Mouse (Mus musculus): ENCODE data around the gene Slc48a1. TPM values are rescaled to one million over a fixed set of nuclear protein-coding genes. Genes with fewer than 3 reads are reported as not detected.

The Slc48a1 gene
- polyA plus RNA-seq, 1 experiment from 2014 or later, result 66.0 TPM

DNA sequence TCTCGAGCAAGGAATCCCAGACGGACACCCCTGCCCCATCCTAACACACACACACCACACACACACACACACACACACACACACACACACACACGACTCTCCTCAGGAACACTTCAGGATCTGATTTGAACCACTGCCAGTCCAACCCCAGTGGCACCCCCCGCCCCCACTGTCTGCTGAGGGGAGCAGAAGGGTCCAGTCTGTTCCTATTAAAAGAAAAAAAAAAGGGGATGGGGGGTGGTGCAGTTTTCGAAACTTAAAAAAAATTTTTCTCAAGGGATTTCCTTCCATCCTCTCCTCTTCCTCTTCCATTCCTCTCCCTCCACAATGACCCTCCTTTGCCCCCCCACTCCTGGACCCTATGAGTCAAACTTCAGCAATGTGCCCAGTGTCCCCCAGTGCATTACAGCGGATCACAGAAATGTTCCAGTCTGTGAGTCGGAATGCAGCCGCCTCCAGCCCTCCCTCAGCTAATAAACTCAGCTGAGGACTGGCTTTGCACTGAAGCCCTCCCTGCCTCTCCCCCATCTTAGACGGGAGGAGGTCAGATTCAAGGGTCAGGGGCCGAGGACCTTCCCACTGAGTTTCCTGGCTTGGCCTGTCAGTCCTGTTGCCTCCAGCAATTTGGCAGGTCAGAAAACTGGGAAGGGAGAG, 53.8 kb downstream of the Slc48a1 start:
- no peak; the same call in 1 of the 2 replicates for ATAC-seq (ENCODE audit: low read depth)
- H3K4me1 ChIP-seq (replicated peaks), result peaks cover 52% of the 10 kb centered on the region
- peak overlapping the region; percentile 83 for H3K4me3 ChIP-seq
- no peaks in the 10 kb centered on the region for H3K36me3 ChIP-seq
- H3K27me3 ChIP-seq, result no peaks in the 10 kb centered on the region; the same call in 1 of the 2 replicates
- peak overlapping the region; percentile 93 for H3K27ac ChIP-seq (replicated peaks)
- H3K9me3 ChIP-seq, result no peaks in the 10 kb centered on the region
- peak overlapping the region; percentile 73 for H3K4me2 ChIP-seq
- WGBS, result 12% methylated on average over 10 of the region's 10 CpGs
- peak overlapping the region; percentile 100 for H3K9ac ChIP-seq

GRCm38 (mm10) chr15:97832764-97833479, 54.6 kb downstream of the Slc48a1 start:
- no peak overlapping the region for H3K9ac ChIP-seq
- H3K4me1 ChIP-seq (replicated peaks), result peaks cover 53% of the 10 kb centered on the region
- ATAC-seq (ENCODE audit: low read depth), result no peak
- peak overlapping the region; percentile 93; the same call in 1 of the 2 replicates for H3K27ac ChIP-seq (replicated peaks)
- H3K4me2 ChIP-seq, result no peak overlapping the region
- WGBS, result 54% methylated on average over 9 of the region's 9 CpGs
- H3K27me3 ChIP-seq, result no peaks in the 10 kb centered on the region; the same call in 1 of the 2 replicates
- H3K36me3 ChIP-seq, result no peaks in the 10 kb centered on the region
- H3K9me3 ChIP-seq, result no peaks in the 10 kb centered on the region
- H3K4me3 ChIP-seq, result no peak overlapping the region

DNA sequence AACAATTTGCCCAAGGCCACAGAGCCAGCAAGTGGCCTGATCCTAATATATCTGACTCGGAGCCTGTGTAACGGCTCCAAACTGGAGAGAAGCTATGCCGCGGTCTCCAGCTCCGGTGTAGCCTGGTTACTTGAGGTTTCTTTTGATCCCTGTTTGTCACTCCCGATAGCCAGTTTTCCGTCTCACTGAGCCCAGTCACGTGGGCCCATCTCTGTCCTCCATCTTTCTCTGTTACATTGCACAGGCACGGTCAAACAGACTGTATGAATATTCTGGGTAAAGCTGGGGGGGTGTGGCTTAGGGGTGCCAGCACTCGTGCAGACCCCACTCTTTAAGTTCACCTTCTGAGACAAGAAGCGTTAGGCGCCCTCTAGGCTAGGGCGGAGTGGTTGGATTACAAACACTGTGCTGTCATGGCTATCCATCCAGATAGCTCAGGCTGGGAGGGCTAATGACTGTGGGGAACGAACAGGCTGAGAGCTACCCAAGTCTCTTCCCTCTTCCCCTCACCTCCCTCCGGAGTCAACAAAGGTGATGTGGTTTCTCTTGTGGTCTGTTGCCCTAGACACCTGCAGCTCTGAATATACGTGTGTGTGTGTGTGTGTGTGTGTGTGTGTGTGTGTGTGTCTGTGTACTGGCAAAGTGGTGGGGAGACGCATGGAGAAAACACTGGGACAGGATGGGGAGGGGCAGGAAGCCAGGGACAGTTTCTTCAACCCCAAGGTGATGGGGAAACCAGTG, 58.0 kb downstream of the Slc48a1 start:
- no peak overlapping the region for H3K9ac ChIP-seq
- ATAC-seq (ENCODE audit: low read depth), result no peak

DNA sequence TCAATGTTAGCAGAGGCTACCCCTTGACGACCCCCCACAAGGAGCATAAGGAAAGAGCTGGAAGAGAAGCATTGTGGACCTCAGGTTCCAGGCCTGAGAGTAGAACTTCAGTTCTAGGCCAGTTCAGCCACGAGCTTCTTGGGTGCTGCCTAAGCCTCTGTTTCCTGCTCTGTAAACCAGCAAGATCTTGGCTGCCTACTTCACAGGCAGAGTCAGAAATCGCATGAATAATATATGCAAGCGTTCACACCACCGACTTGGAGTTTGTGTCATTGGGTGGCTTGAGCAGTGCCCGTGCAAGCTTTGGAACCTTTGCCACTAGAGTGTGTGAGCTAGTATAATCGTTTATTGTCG, 58.6 kb downstream of the Slc48a1 start:
- Histone ChIP-seq H3K4me1 (replicated peaks) (peaks cover 33% of the 10 kb centered on the region), H3K27me3 (no peaks in the 10 kb centered on the region; the same call in 1 of the 2 replicates), H3K4me3 (no peak overlapping the region), H3K9ac (no peak overlapping the region), H3K36me3 (no peaks in the 10 kb centered on the region), H3K27ac (replicated peaks) (no peak overlapping the region), H3K4me2 (no peak overlapping the region), H3K9me3 (no peaks in the 10 kb centered on the region)
- WGBS, result 75% methylated on average over 8 of the region's 8 CpGs
- ATAC-seq (ENCODE audit: low read depth), result no peak

More for the DNA sequence above, 58.0 kb downstream of the Slc48a1 start:
- H3K27ac ChIP-seq (replicated peaks), result no peak overlapping the region
- no peak overlapping the region for H3K4me2 ChIP-seq
- no peaks in the 10 kb centered on the region for H3K36me3 ChIP-seq
- H3K4me1 ChIP-seq (replicated peaks), result peaks cover 36% of the 10 kb centered on the region
- H3K9me3 ChIP-seq, result no peaks in the 10 kb centered on the region
- H3K4me3 ChIP-seq, result no peak overlapping the region
- no peaks in the 10 kb centered on the region; the same call in 1 of the 2 replicates for H3K27me3 ChIP-seq
- WGBS, result 59% methylated on average over 17 of the region's 17 CpGs

DNA sequence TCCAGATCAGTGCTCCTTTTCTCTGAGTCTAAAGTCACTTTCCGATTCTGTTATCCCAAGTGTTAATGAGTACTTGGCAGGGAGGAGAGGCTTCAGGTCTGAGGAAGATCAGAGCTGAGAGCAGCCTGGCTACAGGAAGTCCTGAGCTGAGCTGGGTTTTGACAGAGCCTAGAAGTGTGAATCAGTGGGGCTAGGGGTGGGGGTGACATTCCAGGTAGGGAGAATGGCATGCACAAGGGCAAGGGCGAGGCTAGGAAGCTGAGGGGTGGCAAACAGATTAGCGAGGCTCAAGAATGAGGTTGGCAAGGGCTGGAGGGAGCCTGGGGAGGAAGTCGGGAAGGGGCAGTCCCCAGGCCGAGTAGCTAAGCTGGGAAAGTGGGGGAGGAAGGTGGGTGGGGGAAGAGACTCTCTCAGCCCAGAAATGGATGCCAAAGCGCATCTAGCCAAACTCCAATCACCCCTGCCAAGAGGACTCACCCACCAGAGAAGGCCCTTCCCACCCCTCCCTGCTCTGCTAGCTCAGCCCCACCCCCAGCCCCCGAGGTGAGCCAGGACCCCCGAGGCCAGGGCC, 59.3 kb downstream of the Slc48a1 start:
- no peak for ATAC-seq (ENCODE audit: low read depth)
- H3K27me3 ChIP-seq, result no peaks in the 10 kb centered on the region; the same call in 1 of the 2 replicates
- 24% methylated on average over 8 of the region's 8 CpGs for WGBS
- no peak overlapping the region for H3K4me2 ChIP-seq
- H3K4me3 ChIP-seq, result no peak overlapping the region
- H3K4me1 ChIP-seq (replicated peaks), result peaks cover 26% of the 10 kb centered on the region
- H3K36me3 ChIP-seq, result no peaks in the 10 kb centered on the region
- H3K27ac ChIP-seq (replicated peaks), result no peak overlapping the region
- H3K9ac ChIP-seq, result no peak overlapping the region
- H3K9me3 ChIP-seq, result no peaks in the 10 kb centered on the region

- no peak for ATAC-seq (ENCODE audit: low read depth)
- Histone ChIP-seq H3K9me3 (no peaks in the 10 kb centered on the region), H3K4me3 (no peak overlapping the region), H3K27me3 (no peaks in the 10 kb centered on the region), H3K9ac (no peak overlapping the region), H3K4me1 (replicated peaks) (peaks cover 19% of the 10 kb centered on the region), H3K36me3 (no peaks in the 10 kb centered on the region), H3K27ac (replicated peaks) (no peak overlapping the region), H3K4me2 (no peak overlapping the region)
- WGBS, result 77% methylated on average over 4 of the region's 4 CpGs
Measured at GRCm38 (mm10) chr15:97838395-97838794, 60.1 kb downstream of the Slc48a1 start.

DNA sequence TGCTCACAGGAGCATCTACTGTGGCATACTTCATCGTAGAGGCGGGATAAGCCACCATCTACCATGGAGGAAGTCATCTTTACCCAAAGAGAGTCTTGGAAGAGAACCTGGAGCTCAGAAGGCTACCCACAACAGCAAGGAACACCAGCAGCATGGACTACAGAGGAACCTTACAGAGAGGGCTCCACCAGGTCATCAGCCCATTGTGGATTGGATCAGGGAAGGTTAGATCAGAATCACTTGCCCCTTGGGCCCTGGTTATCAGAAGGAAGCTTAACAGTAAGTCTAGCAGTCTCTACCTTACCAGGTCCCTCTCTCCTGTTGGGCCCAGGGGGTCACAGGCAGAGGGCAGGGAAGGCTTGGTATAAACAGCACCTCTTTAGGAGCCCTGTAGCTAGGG, 60.7 kb downstream of the Slc48a1 start:
- ATAC-seq (ENCODE audit: low read depth), result no peak
- peaks cover 18% of the 10 kb centered on the region for H3K4me1 ChIP-seq (replicated peaks)
- 89% methylated on average over 2 of the region's 2 CpGs for WGBS

GRCm38 (mm10) chr15:97839473-97839872, 61.2 kb downstream of the Slc48a1 start:
- no peaks in the 10 kb centered on the region for H3K27me3 ChIP-seq
- no peak for ATAC-seq (ENCODE audit: low read depth)
- H3K4me1 ChIP-seq (replicated peaks), result peaks cover 18% of the 10 kb centered on the region
- WGBS, result 77% methylated on average over 4 of the region's 4 CpGs
- no peaks in the 10 kb centered on the region for H3K9me3 ChIP-seq
- no peak overlapping the region for H3K9ac ChIP-seq
- H3K36me3 ChIP-seq, result no peaks in the 10 kb centered on the region
- no peak overlapping the region for H3K4me3 ChIP-seq
- no peak overlapping the region for H3K4me2 ChIP-seq
- H3K27ac ChIP-seq (replicated peaks), result peak overlapping the region; percentile 19; the same call in 1 of the 2 replicates

More for the DNA sequence above, 60.7 kb downstream of the Slc48a1 start:
- Histone ChIP-seq H3K36me3 (no peaks in the 10 kb centered on the region), H3K27me3 (no peaks in the 10 kb centered on the region), H3K4me3 (no peak overlapping the region), H3K27ac (replicated peaks) (no peak overlapping the region), H3K9ac (no peak overlapping the region), H3K9me3 (no peaks in the 10 kb centered on the region), H3K4me2 (no peak overlapping the region)

DNA sequence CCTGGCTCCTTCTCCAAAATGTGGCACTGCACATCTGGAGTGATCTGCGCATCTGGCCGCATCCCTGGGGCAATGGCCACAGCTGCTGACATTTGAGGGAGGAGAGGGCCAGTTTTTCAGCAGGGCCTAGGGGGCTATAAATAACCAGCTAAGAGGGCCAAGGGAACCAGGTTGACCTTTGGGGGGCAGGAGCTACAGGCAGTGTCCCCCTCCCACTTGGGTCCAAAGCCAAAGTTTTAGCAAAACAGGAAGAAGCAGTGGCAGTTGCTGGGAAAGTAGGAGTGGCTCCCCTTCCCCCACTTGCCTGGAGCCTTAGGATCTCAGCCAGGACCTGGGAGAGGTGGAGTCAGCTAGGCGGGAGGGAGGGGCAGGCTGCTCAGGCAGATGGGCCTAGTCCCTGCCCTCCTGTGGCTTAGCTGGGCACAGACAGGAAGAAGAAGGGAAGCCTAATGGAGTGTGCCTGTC, 61.7 kb downstream of the Slc48a1 start:
- Histone ChIP-seq H3K4me3 (no peak overlapping the region), H3K9ac (no peak overlapping the region), H3K27ac (replicated peaks) (peak overlapping the region; percentile 19; the same call in 1 of the 2 replicates), H3K27me3 (no peaks in the 10 kb centered on the region), H3K36me3 (no peaks in the 10 kb centered on the region), H3K9me3 (no peaks in the 10 kb centered on the region), H3K4me1 (replicated peaks) (peaks cover 18% of the 10 kb centered on the region), H3K4me2 (no peak overlapping the region)
- 27% methylated on average over 3 of the region's 3 CpGs for WGBS
- 0 out of 2 replicates have a peak, but pooled peaks have one; percentile 42 for ATAC-seq (ENCODE audit: low read depth)

GRCm38 (mm10) chr15:97840781-97841180, 62.5 kb downstream of the Slc48a1 start:
- Histone ChIP-seq H3K9ac (no peak overlapping the region), H3K4me1 (replicated peaks) (peaks cover 18% of the 10 kb centered on the region), H3K4me2 (no peak overlapping the region), H3K36me3 (no peaks in the 10 kb centered on the region), H3K9me3 (no peaks in the 10 kb centered on the region), H3K27me3 (no peaks in the 10 kb centered on the region), H3K27ac (replicated peaks) (no peak overlapping the region), H3K4me3 (no peak overlapping the region)
- 91% methylated on average over 1 of the region's 1 CpGs for WGBS
- no peak for ATAC-seq (ENCODE audit: low read depth)

- no peak overlapping the region for H3K4me2 ChIP-seq
- H3K9me3 ChIP-seq, result no peaks in the 10 kb centered on the region
- H3K4me3 ChIP-seq, result no peak overlapping the region
- H3K36me3 ChIP-seq, result no peaks in the 10 kb centered on the region
- no peaks in the 10 kb centered on the region for H3K27me3 ChIP-seq
- no peak for ATAC-seq (ENCODE audit: low read depth)
- no peak overlapping the region for H3K27ac ChIP-seq (replicated peaks)
- no peak overlapping the region for H3K9ac ChIP-seq
- H3K4me1 ChIP-seq (replicated peaks), result peaks cover 18% of the 10 kb centered on the region
- 93% methylated on average over 6 of the region's 6 CpGs for WGBS
Measured at GRCm38 (mm10) chr15:97841383-97841782, 63.1 kb downstream of the Slc48a1 start.

DNA sequence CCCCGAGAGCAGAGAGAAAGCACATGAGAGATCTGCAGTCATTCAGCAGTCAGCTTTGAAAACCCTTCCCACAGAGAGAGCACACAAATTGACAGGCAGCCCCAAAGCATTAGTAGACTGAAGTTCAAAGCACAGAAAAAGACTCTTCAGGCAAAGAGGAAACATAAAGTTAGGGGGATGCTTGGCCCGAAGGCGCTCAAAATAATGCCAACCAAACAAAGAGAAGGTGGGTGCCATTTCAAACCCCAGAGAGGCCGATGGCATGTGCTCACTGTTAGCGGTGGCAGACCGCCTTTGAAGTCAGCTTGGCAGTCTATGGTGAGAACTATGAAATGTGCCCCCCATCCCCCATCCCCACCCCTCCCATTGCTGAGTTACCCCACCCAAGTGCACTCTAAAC, 63.7 kb downstream of the Slc48a1 start:
- no peaks in the 10 kb centered on the region for H3K36me3 ChIP-seq
- H3K9me3 ChIP-seq, result no peaks in the 10 kb centered on the region
- no peak overlapping the region for H3K4me2 ChIP-seq
- H3K4me1 ChIP-seq (replicated peaks), result peaks cover 18% of the 10 kb centered on the region
- H3K27ac ChIP-seq (replicated peaks), result no peak overlapping the region
- no peak for ATAC-seq (ENCODE audit: low read depth)
- no peak overlapping the region for H3K9ac ChIP-seq
- WGBS, result 87% methylated on average over 6 of the region's 6 CpGs
- H3K4me3 ChIP-seq, result no peak overlapping the region
- H3K27me3 ChIP-seq, result no peaks in the 10 kb centered on the region
